Mouse (Mus musculus) macrophage (primary cell): ENCODE measurements around the gene Fam69a. TPM values are rescaled to one million over a fixed set of nuclear protein-coding genes. Genes with fewer than 3 reads are reported as not detected.
"Not testable (repeated sequence)": the region's sequence is repeated elsewhere in the genome, so short reads cannot be mapped to it uniquely, and the experiment has no call there.

Source experiments
- H3K27ac ChIP-seq: fragments of 350-480 bp; formaldehyde crosslinking; 2 replicates; pipeline ENCODE4 v1.9.0; 2021
- H3K36me3 ChIP-seq: fragments of 350-480 bp; formaldehyde crosslinking; 2 replicates; pipeline ENCODE4 v1.9.0; 2021; ENCODE audit errors: inconsistent target
- H3K4me3 ChIP-seq: fragments of 350-480 bp; formaldehyde crosslinking; 2 replicates; pipeline ENCODE4 v1.9.0; 2021; ENCODE audit errors: inconsistent target
- H3K79me2 ChIP-seq: fragments of 350-480 bp; formaldehyde crosslinking; 2 replicates; pipeline ENCODE4 v1.9.0; 2021; ENCODE audit errors: inconsistent target
- WGBS: methylation state at CpG from one replicate; pipeline ENCODE4 v1.1.7; 2026; ENCODE audit warnings: inconsistent platforms; ENCODE audit not compliant: missing documents; 5-methylcytosine and 5-hydroxymethylcytosine counted together
- polyA plus RNA-seq: library from polyadenylated mRNA; stranded (reverse); fragments of 250-400 nt; gene quantifications from 3 replicates; pipeline ENCODE4 v1.2.4, GENCODE M21; 2018; ENCODE audit warnings: inconsistent platforms

The Fam69a gene
- polyA plus RNA-seq, 1 experiment from 2014 or later: 18.7 TPM

GRCm38 (mm10) chr5:107946475-107946874, 40.4 kb downstream of the Fam69a start:
- Histone ChIP-seq H3K4me3 (no peak overlapping the region), H3K27ac (peak overlapping the region; percentile 68), H3K36me3 (no peaks in the 10 kb centered on the region), H3K79me2 (peaks cover 78% of the 10 kb centered on the region)
- WGBS: 36% methylated on average over 1 of the region's 1 CpGs

- H3K79me2 ChIP-seq: peaks cover 66% of the 10 kb centered on the region
- no peak overlapping the region for H3K27ac ChIP-seq
- H3K36me3 ChIP-seq: no peaks in the 10 kb centered on the region
- no peak overlapping the region for H3K4me3 ChIP-seq
- 99% methylated on average over 6 of the region's 6 CpGs for WGBS
These were observed 43.4 kb downstream of the Fam69a start for GRCm38 (mm10) chr5:107943526-107943925.

GRCm38 (mm10) chr5:107942941-107943340, 43.9 kb downstream of the Fam69a start:
- WGBS: 81% methylated on average over 1 of the region's 1 CpGs
- Histone ChIP-seq H3K27ac (no peak overlapping the region), H3K4me3 (no peak overlapping the region), H3K79me2 (peaks cover 60% of the 10 kb centered on the region), H3K36me3 (no peaks in the 10 kb centered on the region)

DNA sequence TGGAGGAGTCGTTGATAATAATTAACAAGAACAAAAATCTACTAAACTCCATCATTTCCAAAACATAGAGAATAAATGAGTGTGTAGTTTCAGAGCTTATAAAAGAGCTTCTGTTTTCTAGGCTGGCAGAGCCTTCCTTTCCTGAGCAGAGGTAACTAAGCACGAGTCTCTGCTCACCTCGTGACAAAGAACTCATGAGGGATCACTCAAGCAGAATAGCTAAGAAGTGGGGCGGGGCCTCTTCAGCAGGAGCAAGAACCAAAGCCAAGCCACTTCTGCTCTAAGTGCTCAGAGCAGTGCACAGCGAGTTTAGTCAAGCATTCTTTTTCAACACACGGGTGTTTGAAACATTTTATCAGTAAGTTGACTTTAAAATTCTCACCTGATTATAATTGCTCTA, 45.7 kb downstream of the Fam69a start:
- Histone ChIP-seq H3K36me3 (no peaks in the 10 kb centered on the region), H3K27ac (no peak overlapping the region), H3K79me2 (peaks cover 43% of the 10 kb centered on the region), H3K4me3 (no peak overlapping the region)
- 55% methylated on average over 6 of the region's 6 CpGs for WGBS

- H3K4me3 ChIP-seq: no peak overlapping the region
- 90% methylated on average over 3 of the region's 3 CpGs for WGBS
- H3K79me2 ChIP-seq: peaks cover 34% of the 10 kb centered on the region
- no peaks in the 10 kb centered on the region for H3K36me3 ChIP-seq
- H3K27ac ChIP-seq: no peak overlapping the region
These were observed 47.2 kb downstream of the Fam69a start for GRCm38 (mm10) chr5:107939701-107940100.

DNA sequence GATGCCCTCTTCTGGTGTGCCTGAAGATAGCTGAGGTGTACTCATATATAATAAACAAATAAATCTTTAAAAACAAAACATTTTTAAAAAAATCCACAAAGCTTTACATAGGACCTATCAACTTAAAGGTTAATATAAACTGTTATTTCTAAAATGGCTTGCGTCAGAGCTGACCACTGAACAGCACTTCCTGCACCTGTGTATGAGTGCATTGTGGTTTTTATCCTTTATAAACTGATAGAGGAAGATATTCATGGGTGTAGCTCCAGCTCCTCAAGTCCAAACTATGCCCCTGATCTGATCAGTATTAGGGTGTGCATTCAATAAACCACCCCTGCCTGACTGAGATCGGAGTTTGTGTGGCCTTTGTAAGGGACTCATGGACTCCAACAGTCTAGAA, 48.0 kb downstream of the Fam69a start:
- peaks cover 34% of the 10 kb centered on the region for H3K79me2 ChIP-seq
- no peak overlapping the region for H3K27ac ChIP-seq
- 74% methylated on average over 2 of the region's 2 CpGs for WGBS
- H3K36me3 ChIP-seq: no peaks in the 10 kb centered on the region
- no peak overlapping the region for H3K4me3 ChIP-seq

- not testable (repeated sequence) for H3K27ac ChIP-seq, H3K4me3 ChIP-seq, H3K36me3 ChIP-seq
- H3K79me2 ChIP-seq: peaks cover 34% of the 10 kb centered on the region
- WGBS: 100% methylated on average over 1 of the region's 1 CpGs
These were observed 48.4 kb downstream of the Fam69a start for GRCm38 (mm10) chr5:107938483-107938882.

DNA sequence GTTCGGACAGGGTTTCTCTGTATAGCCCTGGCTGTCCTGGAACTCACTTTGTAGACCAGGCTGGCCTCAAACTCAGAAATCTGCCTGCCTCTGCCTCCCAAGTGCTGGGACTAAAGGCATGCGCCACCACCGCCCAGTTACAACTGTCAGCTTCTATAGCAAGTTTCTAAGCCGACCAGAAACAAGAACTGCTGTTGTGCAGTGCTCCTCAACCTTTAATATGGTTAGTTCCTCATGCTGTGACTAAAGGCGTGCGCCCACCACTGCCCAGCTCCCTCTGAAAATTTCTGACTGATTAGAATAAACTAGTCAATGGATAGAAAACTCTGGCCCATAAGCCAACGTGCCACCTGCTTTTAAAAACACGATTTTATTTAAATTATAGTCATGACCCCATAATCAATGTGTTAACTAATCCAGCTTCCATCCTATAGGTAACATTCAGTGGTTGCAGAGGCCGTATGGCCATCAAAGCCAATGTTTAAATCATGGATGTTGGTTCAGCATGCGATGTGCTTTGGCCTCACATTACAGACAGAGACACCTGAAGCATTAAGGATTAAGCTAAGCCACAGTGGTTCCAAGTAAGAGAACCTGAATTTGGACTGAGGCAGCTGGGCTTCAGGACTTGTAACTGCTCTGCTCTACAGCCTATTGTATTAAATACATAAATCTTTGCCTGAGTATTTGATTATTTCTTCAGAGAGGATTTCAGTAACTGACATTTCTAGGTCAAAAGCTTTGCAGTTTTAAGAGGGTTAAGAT, 50.1 kb downstream of the Fam69a start:
- no peak overlapping the region for H3K27ac ChIP-seq
- no peaks in the 10 kb centered on the region for H3K36me3 ChIP-seq
- 74% methylated on average over 9 of the region's 10 CpGs for WGBS
- no peak overlapping the region for H3K4me3 ChIP-seq
- peaks cover 26% of the 10 kb centered on the region; the same call in 1 of the 2 replicates for H3K79me2 ChIP-seq

DNA sequence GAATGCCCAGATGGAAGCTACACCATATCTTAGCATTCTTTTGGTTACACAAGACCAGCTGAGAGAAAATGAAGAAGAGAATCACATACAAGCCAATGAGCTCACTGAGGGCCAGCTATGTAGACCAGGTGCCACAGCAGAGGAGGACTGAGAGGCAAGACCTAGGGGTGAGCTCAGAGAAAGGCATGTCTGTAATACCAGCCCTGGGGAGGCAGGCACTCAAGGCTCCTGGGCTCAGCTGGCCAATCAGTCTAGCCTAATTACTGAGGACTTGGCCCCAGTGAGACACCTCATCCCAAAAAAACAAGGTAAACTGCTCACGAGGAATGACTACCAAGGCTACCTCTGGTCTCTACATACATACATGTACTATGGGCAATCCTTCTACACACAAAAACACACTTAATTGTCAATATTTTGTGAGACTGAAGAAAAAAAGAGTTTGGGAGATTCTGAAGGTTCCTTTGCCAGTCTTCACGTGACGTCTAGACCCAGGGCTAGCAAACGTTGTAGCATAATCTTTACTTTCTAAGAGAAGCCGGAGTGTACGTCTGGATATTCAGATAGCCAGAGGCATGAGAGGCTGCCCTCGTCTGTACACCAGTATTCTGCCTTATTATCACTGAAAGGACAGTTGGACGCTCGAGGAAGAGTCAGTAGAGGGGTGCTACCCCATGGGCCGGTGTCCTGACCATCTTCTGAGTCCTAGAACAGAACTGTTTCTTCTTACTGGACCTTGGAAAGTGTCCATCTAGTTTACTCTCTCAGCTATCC, 51.9 kb downstream of the Fam69a start:
- H3K27ac ChIP-seq: no peak overlapping the region
- peaks cover 26% of the 10 kb centered on the region; the same call in 1 of the 2 replicates for H3K79me2 ChIP-seq
- WGBS: over 99% methylated on average over 10 of the region's 10 CpGs
- no peak overlapping the region for H3K4me3 ChIP-seq
- H3K36me3 ChIP-seq: no peaks in the 10 kb centered on the region

DNA sequence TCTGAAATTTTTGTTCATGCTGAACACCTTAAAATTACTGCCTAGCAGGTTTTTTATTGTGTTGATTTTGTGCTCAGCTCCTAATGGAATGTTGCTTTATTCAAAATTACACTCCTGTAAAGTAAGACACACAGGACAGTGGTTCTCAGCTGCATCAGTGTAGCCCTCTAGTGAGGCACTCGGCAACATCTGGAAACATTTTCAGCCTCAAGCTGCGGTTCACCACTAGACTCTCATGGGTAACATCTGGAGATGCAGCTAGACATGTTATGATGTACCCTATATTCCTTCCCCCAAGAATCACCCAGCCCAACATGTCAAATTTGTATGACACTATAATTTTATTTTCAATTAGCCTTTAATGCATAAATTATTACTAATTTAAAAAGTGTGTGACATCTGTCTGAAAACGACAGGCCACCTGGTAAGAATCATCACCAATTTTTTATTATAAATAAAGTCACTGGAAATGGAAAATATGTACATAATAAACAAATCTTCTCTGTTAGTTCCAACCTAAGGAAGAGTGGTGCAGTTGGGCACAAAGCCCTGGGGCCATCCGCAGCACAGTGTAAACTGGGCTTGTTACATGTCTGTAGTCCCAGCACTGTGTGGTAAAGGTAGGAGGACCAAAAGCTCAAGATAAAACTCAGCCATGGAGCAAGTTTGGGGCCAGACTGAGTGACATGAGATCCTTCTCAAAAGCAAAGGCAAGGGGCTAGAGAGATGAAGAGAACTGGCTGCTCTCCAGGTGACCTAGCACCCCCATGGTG, 53.5 kb downstream of the Fam69a start:
- Histone ChIP-seq H3K4me3 (no peak overlapping the region), H3K27ac (no peak overlapping the region), H3K79me2 (peaks cover 26% of the 10 kb centered on the region; the same call in 1 of the 2 replicates), H3K36me3 (no peaks in the 10 kb centered on the region)
- 96% methylated on average over 4 of the region's 4 CpGs for WGBS

- no peak overlapping the region for H3K4me3 ChIP-seq
- no peaks in the 10 kb centered on the region for H3K36me3 ChIP-seq
- no peak overlapping the region for H3K27ac ChIP-seq
- WGBS: 8% methylated on average over 1 of the region's 2 CpGs
- peaks cover 26% of the 10 kb centered on the region; the same call in 1 of the 2 replicates for H3K79me2 ChIP-seq
These were observed 54.3 kb downstream of the Fam69a start for GRCm38 (mm10) chr5:107932556-107932955.

- WGBS: 22% methylated on average over 11 of the region's 11 CpGs
- H3K4me3 ChIP-seq: no peak overlapping the region
- H3K27ac ChIP-seq: 0 out of 2 replicates have a peak overlapping the region, but pooled peaks have one; percentile 7
- H3K79me2 ChIP-seq: peaks cover 18% of the 10 kb centered on the region
- no peaks in the 10 kb centered on the region for H3K36me3 ChIP-seq
These were observed 60.2 kb downstream of the Fam69a start for GRCm38 (mm10) chr5:107926550-107927249.

DNA sequence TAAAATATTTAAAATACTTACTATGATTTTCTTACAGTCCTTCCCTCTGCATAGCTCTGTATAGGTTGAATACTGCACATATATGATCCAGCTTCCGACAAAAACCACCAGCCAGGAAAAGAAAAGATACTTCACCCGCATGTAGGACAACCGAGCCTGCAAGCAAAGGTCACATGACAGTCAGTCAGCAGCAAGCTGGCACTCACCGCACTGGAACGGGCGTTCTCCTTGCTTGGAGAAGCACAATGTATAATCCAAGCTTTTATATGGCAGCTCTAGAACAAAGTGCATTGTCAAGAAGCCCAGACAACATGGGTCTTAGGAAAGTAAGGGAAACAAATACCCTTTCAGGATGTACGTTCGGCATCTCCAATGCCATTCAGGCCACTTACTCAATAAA, 62.3 kb downstream of the Fam69a start:
- Histone ChIP-seq H3K4me3 (no peak overlapping the region), H3K36me3 (no peaks in the 10 kb centered on the region), H3K79me2 (peaks cover 18% of the 10 kb centered on the region), H3K27ac (no peak overlapping the region)
- WGBS: 86% methylated on average over 8 of the region's 8 CpGs

DNA sequence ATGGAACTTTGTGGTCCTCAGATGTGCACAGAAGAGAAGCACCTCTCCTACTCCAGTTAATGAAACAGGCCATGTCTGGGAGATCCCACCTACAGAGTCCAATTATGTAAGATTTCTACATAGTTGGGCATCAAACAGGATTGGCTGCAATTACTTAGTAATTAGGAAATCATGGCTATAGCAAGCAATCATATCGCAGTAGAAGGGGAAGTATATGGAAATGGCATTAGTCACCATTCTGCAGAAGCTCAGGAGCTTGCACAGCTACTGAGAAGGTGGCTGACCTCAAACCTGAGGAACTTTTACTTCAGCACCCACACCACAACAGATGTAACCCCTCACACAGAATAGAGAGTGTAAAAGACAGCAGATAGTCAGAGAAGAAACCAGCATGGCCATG, 64.0 kb downstream of the Fam69a start:
- WGBS: 0% methylated on average over 1 of the region's 1 CpGs
- H3K79me2 ChIP-seq: peaks cover 18% of the 10 kb centered on the region
- no peaks in the 10 kb centered on the region for H3K36me3 ChIP-seq
- H3K4me3 ChIP-seq: no peak overlapping the region
- H3K27ac ChIP-seq: no peak overlapping the region
